Mouse (Mus musculus) kidney, postnatal 0 days (tissue): ENCODE measurements at regions not wholly inside any gene's neighbourhood (a gene's known extent, or its start where the extent isn't known, plus 50 kb on each side); places are given as distances from the start of the nearest gene placed in this dataset.

Experiments
- ATAC-seq: fragments of 200-750 bp; cut with Nextera tagmentation; replicated peaks from 2 replicates; pipeline ENCODE4 v1.8.0; 2017; ENCODE audit warnings: low read depth, moderate number of reproducible peaks, moderate TSS enrichment, moderate library complexity; ENCODE audit not compliant: low FRiP score
- DNase-seq: peaks from one replicate; pipeline ENCODE4 v3.0.0-alpha.2; 2016; ENCODE audit warnings: low spot score
- H3K27ac ChIP-seq: fragments of 300-500 bp; sonication (generic); 2 replicates; pipeline ENCODE4 v1.5.1; 2014; ENCODE audit warnings: mild to moderate bottlenecking
- H3K27me3 ChIP-seq: fragments of 300-500 bp; sonication (generic); 2 replicates; pipeline ENCODE4 v1.6.1; 2014; ENCODE audit warnings: low read length, mixed read lengths; ENCODE audit not compliant: insufficient read depth
- H3K36me3 ChIP-seq: fragments of 300-500 bp; sonication (generic); 2 replicates; pipeline ENCODE4 v1.6.1; 2014; ENCODE audit warnings: low read length, mixed read lengths; ENCODE audit not compliant: insufficient read depth
- H3K4me1 ChIP-seq: fragments of 300-500 bp; sonication (generic); replicated peaks from 2 replicates; pipeline ENCODE4 v1.6.1; 2014; ENCODE audit warnings: antibody characterized with exemption, low read length, mixed read lengths; ENCODE audit not compliant: insufficient read depth
- H3K4me2 ChIP-seq: fragments of 300-500 bp; sonication (generic); 2 replicates; pipeline ENCODE4 v1.6.1; 2014; ENCODE audit warnings: mild to moderate bottlenecking, low read length, moderate library complexity, mixed read lengths
- H3K4me3 ChIP-seq: fragments of 300-500 bp; sonication (generic); replicated peaks from 2 replicates; pipeline ENCODE4 v1.5.1; 2014; ENCODE audit warnings: low read depth, low read length
- H3K9ac ChIP-seq: fragments of 300-500 bp; sonication (generic); 2 replicates; pipeline ENCODE4 v1.6.1; 2014; ENCODE audit warnings: low read depth, low read length
- H3K9me3 ChIP-seq: fragments of 300-500 bp; sonication (generic); replicated peaks from 2 replicates; pipeline ENCODE4 v1.6.1; 2016; ENCODE audit warnings: low read length, inconsistent platforms, mixed read lengths
- CTCF ChIP-seq: IDR thresholded peaks from 2 replicates; pipeline ENCODE4 v1.5.1; 2016; ENCODE audit warnings: antibody characterized with exemption, low read depth, mild to moderate bottlenecking, moderate library complexity
- WGBS: fragments of 180-500 bp; shearing (Covaris S2); extraction: QIAGEN DNeasy Blood & Tissue Kit; methylation state at CpG from one replicate; pipeline ENCODE4 v1.1.7; 2014; 5-methylcytosine and 5-hydroxymethylcytosine counted together

- Histone ChIP-seq H3K4me1 (no peaks in the 10 kb centered on the region), H3K27me3 (no peaks in the 10 kb centered on the region), H3K4me3 (no peak overlapping the region), H3K36me3 (no peaks in the 10 kb centered on the region), H3K9me3 (no peaks in the 10 kb centered on the region), H3K4me2 (no peak overlapping the region), H3K9ac (no peak overlapping the region), H3K27ac (no peak overlapping the region)
- no peak for ATAC-seq
- TF ChIP-seq CTCF: no peak
- 83% methylated on average over 1 of the region's 1 CpGs for WGBS
- DNase-seq: no peak
These were observed 362.3 kb downstream of the Ets1 start for GRCm38 (mm10) chr9:32998323-32998722.

DNA sequence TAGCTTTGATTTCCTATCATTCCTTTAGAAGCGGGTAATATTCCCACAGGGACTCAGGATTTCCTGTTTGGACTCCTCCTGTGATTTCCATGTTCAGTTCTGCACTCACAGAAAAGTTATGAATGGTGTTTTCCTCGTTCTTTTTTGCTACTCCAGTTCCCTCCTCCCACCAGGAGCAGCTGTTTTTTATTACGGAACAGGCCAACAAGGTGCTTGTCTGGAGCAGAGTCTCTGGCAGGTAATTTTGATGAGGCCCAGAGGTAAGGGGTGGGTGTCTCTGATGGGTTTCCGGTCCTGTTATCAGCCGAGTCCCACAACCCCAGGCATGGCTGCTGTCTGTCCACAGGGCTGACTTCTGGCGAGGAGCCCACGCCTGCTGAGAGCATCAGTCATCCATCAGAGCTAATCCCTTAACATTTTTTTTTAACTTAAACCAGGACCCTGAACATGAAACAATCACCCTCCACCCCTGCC lies 364.7 kb downstream of the Ets1 start:
- ATAC-seq: no peak
- no peaks in the 10 kb centered on the region for H3K27me3 ChIP-seq

GRCm38 (mm10) chr9:33001165-33001949 lies 365.3 kb downstream of the Ets1 start:
- H3K4me3 ChIP-seq: no peak overlapping the region

More for the DNA sequence above, 364.7 kb downstream of the Ets1 start:
- no peaks in the 10 kb centered on the region for H3K36me3 ChIP-seq
- no peak overlapping the region for H3K4me3 ChIP-seq
- no peak for TF ChIP-seq CTCF
- no peak overlapping the region for H3K27ac ChIP-seq
- no peak overlapping the region for H3K9ac ChIP-seq
- no peaks in the 10 kb centered on the region for H3K4me1 ChIP-seq
- H3K4me2 ChIP-seq: peak overlapping the region; percentile 19
- no peaks in the 10 kb centered on the region for H3K9me3 ChIP-seq
- DNase-seq: peak; percentile 49
- WGBS: 40% methylated on average over 7 of the region's 7 CpGs

DNA sequence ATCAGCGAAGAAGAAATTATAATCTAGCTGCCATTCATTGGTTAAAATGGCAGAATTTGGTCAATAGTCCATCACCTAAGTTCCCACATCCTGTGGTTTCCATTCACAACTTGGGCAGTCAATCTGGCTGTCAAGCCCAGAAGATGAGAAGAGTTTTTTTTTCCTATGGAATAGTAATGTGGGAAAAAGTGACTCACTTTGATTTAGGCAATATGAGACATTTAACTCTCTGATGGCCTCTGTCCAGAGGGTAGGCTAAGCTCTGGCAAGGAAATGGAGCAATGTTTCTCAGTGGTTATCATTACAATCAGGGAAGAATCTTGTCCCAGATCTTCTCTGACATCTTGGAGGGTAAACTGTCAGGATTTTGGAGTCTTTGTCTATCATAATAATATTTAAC lies 367.9 kb downstream of the Ets1 start:
- DNase-seq (no peak), ATAC-seq (no peak)
- H3K4me3 ChIP-seq: no peak overlapping the region
- no peaks in the 10 kb centered on the region for H3K9me3 ChIP-seq
- H3K27ac ChIP-seq: no peak overlapping the region
- H3K9ac ChIP-seq: no peak overlapping the region
- H3K27me3 ChIP-seq: no peaks in the 10 kb centered on the region
- WGBS: 95% methylated on average over 1 of the region's 1 CpGs
- TF ChIP-seq CTCF: no peak
- H3K4me1 ChIP-seq: no peaks in the 10 kb centered on the region
- H3K4me2 ChIP-seq: no peak overlapping the region
- H3K36me3 ChIP-seq: no peaks in the 10 kb centered on the region

More at GRCm38 (mm10) chr9:33001165-33001949, 365.3 kb downstream of the Ets1 start:
- no peak for ATAC-seq
- Histone ChIP-seq H3K27ac (no peak overlapping the region), H3K9me3 (no peaks in the 10 kb centered on the region), H3K27me3 (no peaks in the 10 kb centered on the region), H3K36me3 (no peaks in the 10 kb centered on the region), H3K4me2 (peak overlapping the region; percentile 19), H3K4me1 (no peaks in the 10 kb centered on the region), H3K9ac (no peak overlapping the region)
- 45% methylated on average over 9 of the region's 9 CpGs for WGBS
- no peak for TF ChIP-seq CTCF
- DNase-seq: peak; percentile 65

DNA sequence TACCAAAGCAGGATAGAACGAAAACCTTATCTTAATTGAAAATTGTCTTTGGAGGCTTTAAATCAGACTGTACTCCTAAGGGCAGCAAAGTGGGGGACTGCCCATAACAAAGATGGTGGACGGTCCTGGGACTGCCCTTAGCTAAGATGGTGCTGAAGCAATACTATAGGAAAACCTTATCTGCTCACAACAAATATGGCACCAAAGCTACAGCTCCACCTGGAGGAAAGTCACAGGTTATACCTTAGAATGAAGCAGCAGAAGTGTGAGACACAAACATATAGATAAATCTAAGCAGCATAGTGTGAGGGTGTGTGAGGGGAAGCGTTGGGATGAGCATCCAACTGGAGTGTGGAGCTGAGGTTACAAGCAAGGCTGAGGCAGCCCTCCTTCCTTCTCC lies 368.5 kb downstream of the Ets1 start:
- Histone ChIP-seq H3K4me2 (no peak overlapping the region), H3K27me3 (no peaks in the 10 kb centered on the region), H3K27ac (no peak overlapping the region), H3K9ac (no peak overlapping the region), H3K9me3 (no peaks in the 10 kb centered on the region), H3K4me1 (no peaks in the 10 kb centered on the region), H3K4me3 (no peak overlapping the region), H3K36me3 (no peaks in the 10 kb centered on the region)
- WGBS: 94% methylated on average over 3 of the region's 3 CpGs
- DNase-seq (no peak), ATAC-seq (no peak)
- peak; percentile 18; the same call in 1 of the 2 replicates for TF ChIP-seq CTCF

DNA sequence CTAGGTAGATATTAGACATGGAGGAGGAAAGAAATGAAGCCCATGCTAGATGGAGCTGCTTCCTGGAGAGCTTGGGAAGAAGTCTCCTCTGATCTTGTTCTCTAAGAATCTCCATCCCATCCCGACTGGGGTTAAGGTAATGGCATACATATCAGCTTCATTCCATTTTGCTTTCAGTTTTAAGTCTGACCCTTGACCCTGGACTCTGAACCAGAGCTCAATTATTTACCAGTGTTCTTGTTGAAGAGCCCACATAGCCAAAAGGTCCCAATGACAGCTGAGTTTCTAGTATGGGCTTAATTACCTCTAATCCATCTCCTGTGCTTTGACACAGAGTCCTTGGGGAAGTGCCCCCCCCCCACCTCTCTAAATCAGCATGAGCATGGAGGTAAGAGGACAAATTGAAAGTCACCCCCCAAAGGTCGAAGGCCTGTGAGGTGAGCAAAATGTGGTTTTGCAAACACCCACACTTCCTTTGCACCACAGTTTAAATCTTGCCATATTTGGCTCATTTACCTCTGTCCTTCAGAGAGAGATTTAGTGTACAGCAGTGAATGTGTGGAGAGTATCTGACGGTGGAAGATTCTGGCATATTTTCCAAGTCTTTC lies 371.5 kb downstream of the Ets1 start:
- WGBS: 60% methylated on average over 3 of the region's 3 CpGs
- Histone ChIP-seq H3K4me1 (no peaks in the 10 kb centered on the region), H3K9ac (no peak overlapping the region), H3K4me2 (no peak overlapping the region), H3K27me3 (no peaks in the 10 kb centered on the region), H3K9me3 (no peaks in the 10 kb centered on the region), H3K36me3 (no peaks in the 10 kb centered on the region), H3K4me3 (no peak overlapping the region), H3K27ac (no peak overlapping the region)
- DNase-seq (no peak), ATAC-seq (no peak)
- no peak for TF ChIP-seq CTCF
